In the genomic region with DNA sequence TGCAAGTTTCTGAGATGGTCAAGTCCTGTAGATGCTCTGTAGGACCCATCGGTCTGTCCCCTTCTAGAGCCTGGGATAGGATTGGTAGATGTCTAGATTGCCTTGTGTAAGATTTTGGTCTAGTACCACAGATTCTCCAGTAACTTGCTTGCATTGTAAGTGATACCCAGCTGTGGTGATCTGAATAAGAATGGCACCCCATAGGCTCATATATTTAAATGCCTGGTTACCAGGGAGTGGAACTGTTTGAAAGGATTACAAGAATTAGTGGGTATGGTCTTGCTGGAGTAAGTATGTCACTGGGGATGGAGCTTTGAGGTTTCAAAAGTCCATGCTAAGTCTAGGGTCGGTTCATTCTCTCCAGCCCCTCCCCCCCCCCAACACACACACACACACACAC, we compare ENCODE assay signal across 40 mouse cellular contexts. TPM values are rescaled to one million over a fixed set of nuclear protein-coding genes. Genes with fewer than 3 reads are reported as not detected.
"Had no signal": no experiment of that assay in that cellular context is flagged by ENCODE, and none has a peak within 500 bp of the region (broad histone marks: within the 10 kb centered on the region; RNA-seq: fewer than 3 reads in every experiment).

No protein-coding gene starts in this region.

- ATAC-seq: hindbrain, postnatal 0 days; liver, embryonic 12.5 days had no signal

- H3K9ac ChIP-seq: heart, embryonic 13.5 days; heart, embryonic 15.5 days; hindbrain, embryonic 13.5 days; hindbrain, embryonic 15.5 days; intestine, embryonic 15.5 days; kidney, embryonic 15.5 days; limb, embryonic 13.5 days; limb, embryonic 15.5 days; liver, embryonic 12.5 days; liver, embryonic 14.5 days had no signal

- H3K27me3 ChIP-seq: heart, embryonic 13.5 days; heart, embryonic 15.5 days; hindbrain, embryonic 13.5 days; hindbrain, embryonic 15.5 days; intestine, embryonic 15.5 days; kidney, embryonic 15.5 days; limb, embryonic 13.5 days; limb, embryonic 15.5 days; liver, embryonic 12.5 days had no signal

- H3K9me3 ChIP-seq: heart, embryonic 10.5 days; heart, embryonic 13.5 days; heart, embryonic 15.5 days; hindbrain, embryonic 13.5 days; hindbrain, embryonic 15.5 days; intestine, embryonic 15.5 days; kidney, embryonic 15.5 days; limb, embryonic 15.5 days; liver, embryonic 12.5 days had no signal

- DNase-seq: gastrocnemius, postnatal 14 days; gastrocnemius, postnatal 36 days; heart, adult 18-20 months; heart, postnatal 14 days; heart, postnatal 36 days; kidney, adult 11 months; kidney, adult 2 months; kidney, adult 9 months; kidney, postnatal 14 days; kidney, postnatal 36 days; layer of hippocampus, adult 9-11 months; layer of hippocampus, postnatal 36 days; left cerebral cortex, postnatal 4 days had no signal

- H3K27ac ChIP-seq: heart, embryonic 10.5 days; heart, embryonic 13.5 days; heart, embryonic 15.5 days; hindbrain, embryonic 13.5 days; hindbrain, embryonic 15.5 days; hindbrain, postnatal 0 days; intestine, embryonic 15.5 days; kidney, embryonic 15.5 days; kidney, postnatal 0 days; limb, embryonic 13.5 days; limb, embryonic 15.5 days; liver, embryonic 12.5 days; liver, embryonic 14.5 days had no signal

- H3K4me2 ChIP-seq: heart, embryonic 13.5 days; heart, embryonic 15.5 days; hindbrain, embryonic 13.5 days; hindbrain, embryonic 15.5 days; intestine, embryonic 15.5 days; kidney, embryonic 15.5 days; limb, embryonic 13.5 days; limb, embryonic 15.5 days; liver, embryonic 12.5 days had no signal

- H3K4me3 ChIP-seq: heart, embryonic 10.5 days; heart, embryonic 13.5 days; heart, embryonic 15.5 days; hindbrain, embryonic 13.5 days; hindbrain, embryonic 15.5 days; intestine, embryonic 15.5 days; kidney, embryonic 15.5 days; limb, embryonic 13.5 days; limb, embryonic 15.5 days; liver, embryonic 12.5 days had no signal

- H3K4me1 ChIP-seq: heart, embryonic 10.5 days; heart, embryonic 13.5 days; heart, embryonic 15.5 days; hindbrain, embryonic 15.5 days; intestine, embryonic 15.5 days; kidney, embryonic 15.5 days; limb, embryonic 13.5 days; limb, embryonic 15.5 days; liver, embryonic 12.5 days had no signal

- H3K36me3 ChIP-seq: intestine, embryonic 15.5 days; limb, embryonic 15.5 days had no signal

RNA-seq across cellular contexts. Expression of a gene that starts 28.0 kb away (rescaled TPM):
- total RNA-seq: gastrocnemius, adult 18-20 months; gastrocnemius, adult 8-10 months; gastrocnemius, postnatal 14 days; gastrocnemius, postnatal 36 days; heart, postnatal 14 days; heart, postnatal 36 days; hematopoietic stem cell, adult 5-6 weeks; hindbrain, postnatal 0 days; layer of hippocampus, adult 18-20 months; layer of hippocampus, adult 8-10 months; layer of hippocampus, postnatal 14 days; layer of hippocampus, postnatal 36 days; left cerebral cortex, adult 18-20 months; left cerebral cortex, adult 8-10 months; left cerebral cortex, postnatal 10 days; left cerebral cortex, postnatal 25 days; left cerebral cortex, postnatal 4 days; liver, adult 2 months had no signal
- polyA plus RNA-seq: heart, embryonic 10.5 days; heart, postnatal 0 days; hindbrain, embryonic 11.5 days; hindbrain, embryonic 13.5 days; kidney, adult 2 months; limb, embryonic 11.5 days; liver, embryonic 12.5 days had no signal
